Mouse (Mus musculus) embryonic facial prominence, embryonic 14.5 days (tissue): ENCODE results near the gene Clnk. TPM values are rescaled to one million over a fixed set of nuclear protein-coding genes. Genes with fewer than 3 reads are reported as not detected.

ENCODE experiments used
- ATAC-seq: fragments of 200-750 bp; cut with Nextera tagmentation; 2 replicates; pipeline ENCODE4 v1.8.0; 2017; ENCODE audit warnings: low read depth, moderate number of reproducible peaks, moderate TSS enrichment
- DNase-seq: peaks from one replicate; pipeline ENCODE4 v3.0.0-alpha.2; 2015; ENCODE audit warnings: low spot score
- H3K27ac ChIP-seq: fragments of 300-500 bp; sonication (generic); replicated peaks from 2 replicates; pipeline ENCODE4 v1.5.1; 2014; ENCODE audit warnings: low read depth, mild to moderate bottlenecking, low read length, moderate library complexity
- H3K27me3 ChIP-seq: fragments of 300-500 bp; sonication (generic); replicated peaks from 2 replicates; pipeline ENCODE4 v1.6.1; 2014; ENCODE audit warnings: low read length; ENCODE audit not compliant: control insufficient read depth, insufficient read depth
- H3K36me3 ChIP-seq: fragments of 300-500 bp; sonication (generic); 2 replicates; pipeline ENCODE4 v1.6.1; 2014; ENCODE audit warnings: low read length, mixed read lengths; ENCODE audit not compliant: control insufficient read depth, insufficient read depth
- H3K4me1 ChIP-seq: fragments of 300-500 bp; sonication (generic); 2 replicates; pipeline ENCODE4 v1.6.1; 2014; ENCODE audit warnings: antibody characterized with exemption, low read length; ENCODE audit not compliant: control insufficient read depth, insufficient read depth
- H3K4me2 ChIP-seq: fragments of 300-500 bp; sonication (generic); 2 replicates; pipeline ENCODE4 v1.6.1; 2014; ENCODE audit warnings: low read depth, mild to moderate bottlenecking, low read length, moderate library complexity, mixed read lengths
- H3K4me3 ChIP-seq: fragments of 300-500 bp; sonication (generic); 2 replicates; pipeline ENCODE4 v1.5.1; 2014; ENCODE audit warnings: low read depth, mild to moderate bottlenecking, low read length
- H3K9ac ChIP-seq: fragments of 300-500 bp; sonication (generic); 2 replicates; pipeline ENCODE4 v1.6.1; 2014; ENCODE audit warnings: low read depth, mild to moderate bottlenecking, low read length, moderate library complexity, mixed read lengths
- H3K9me3 ChIP-seq: fragments of 300-500 bp; sonication (generic); 2 replicates; pipeline ENCODE4 v1.6.1; 2016; ENCODE audit warnings: low read length; ENCODE audit not compliant: control insufficient read depth
- WGBS: fragments of 180-500 bp; shearing (Covaris S2); extraction: QIAGEN DNeasy Blood & Tissue Kit; methylation state at CpG from one replicate; pipeline ENCODE4 v1.1.7; 2014; 5-methylcytosine and 5-hydroxymethylcytosine counted together
- polyA plus RNA-seq: library from polyadenylated mRNA; unstranded; fragments of >200 nt; fragmentation: Nextera tagmentation; extraction: Ambion mirVana; gene quantifications from 2 replicates; pipeline ENCODE4 v1.2.1, GENCODE M21; 2014

The Clnk gene
- polyA plus RNA-seq, 1 experiment from 2014 or later, result 0.17 TPM

DNA sequence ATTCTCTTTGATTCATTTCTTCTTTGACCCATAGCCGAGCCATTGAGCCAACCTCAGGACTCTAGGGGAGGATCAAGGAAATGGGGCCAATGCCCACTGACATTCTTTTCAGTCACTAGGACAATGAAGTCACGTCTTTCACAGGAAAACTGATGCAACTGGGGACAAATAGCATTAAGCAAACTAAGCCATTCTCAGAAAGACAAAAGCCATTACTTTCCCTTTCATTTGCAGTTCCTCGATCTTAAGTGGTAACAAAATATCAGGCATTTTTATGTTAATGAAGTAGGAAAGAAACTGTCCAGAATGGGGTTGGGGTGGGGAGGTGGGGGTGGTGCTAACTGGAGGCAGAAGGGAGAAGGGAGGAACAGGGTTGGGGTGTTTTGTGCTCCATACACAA, 178.6 kb downstream of the Clnk start:
- WGBS, result 45% methylated on average over 3 of the region's 3 CpGs
- Histone ChIP-seq H3K36me3 (no peaks in the 10 kb centered on the region), H3K4me3 (no peak overlapping the region), H3K27me3 (no peaks in the 10 kb centered on the region), H3K4me2 (no peak overlapping the region), H3K4me1 (no peaks in the 10 kb centered on the region), H3K27ac (no peak overlapping the region), H3K9me3 (no peaks in the 10 kb centered on the region), H3K9ac (no peak overlapping the region)
- DNase-seq (no peak), ATAC-seq (no peak)

DNA sequence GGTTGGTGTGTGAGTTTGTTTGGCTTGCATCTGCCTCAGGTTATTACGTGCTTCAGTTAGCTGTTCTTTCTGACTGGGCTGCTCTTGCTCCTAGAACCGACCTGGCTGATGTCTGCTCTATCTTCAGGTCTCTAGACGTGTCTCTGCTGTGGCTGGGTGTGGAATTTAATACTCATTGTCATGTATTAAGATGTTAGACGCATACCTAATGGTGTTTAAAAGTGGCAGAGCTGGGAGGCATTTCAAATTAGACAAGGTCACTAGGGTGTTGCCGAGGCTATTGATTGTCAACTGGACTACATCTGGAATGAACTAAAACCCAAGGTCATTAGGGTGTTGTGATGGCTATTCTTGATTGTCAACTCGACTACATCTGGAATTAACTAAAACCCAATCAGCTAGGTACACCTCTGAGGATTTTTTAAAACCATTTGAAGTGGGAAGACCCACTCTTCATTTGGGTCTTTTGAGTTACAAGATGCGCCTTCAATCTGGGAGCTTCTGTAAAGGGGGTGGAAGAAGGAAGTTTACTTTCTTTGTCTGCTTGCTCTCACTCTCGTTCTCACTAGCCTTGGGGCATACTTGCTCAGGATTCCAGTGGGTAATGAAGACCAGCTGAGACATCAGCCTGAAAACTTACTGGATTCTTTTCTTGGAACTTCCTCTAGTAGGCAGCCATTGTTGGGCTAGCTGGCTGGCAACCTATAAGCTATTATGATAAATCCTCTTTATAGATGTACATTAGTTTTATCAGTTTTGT, 179.8 kb downstream of the Clnk start:
- Histone ChIP-seq H3K4me2 (no peak overlapping the region), H3K9ac (no peak overlapping the region), H3K4me3 (no peak overlapping the region), H3K27ac (no peak overlapping the region), H3K36me3 (no peaks in the 10 kb centered on the region), H3K27me3 (no peaks in the 10 kb centered on the region), H3K9me3 (no peaks in the 10 kb centered on the region), H3K4me1 (no peaks in the 10 kb centered on the region)
- ATAC-seq (no peak), DNase-seq (peak; percentile 32)
- WGBS, result 28% methylated on average over 8 of the region's 8 CpGs

DNA sequence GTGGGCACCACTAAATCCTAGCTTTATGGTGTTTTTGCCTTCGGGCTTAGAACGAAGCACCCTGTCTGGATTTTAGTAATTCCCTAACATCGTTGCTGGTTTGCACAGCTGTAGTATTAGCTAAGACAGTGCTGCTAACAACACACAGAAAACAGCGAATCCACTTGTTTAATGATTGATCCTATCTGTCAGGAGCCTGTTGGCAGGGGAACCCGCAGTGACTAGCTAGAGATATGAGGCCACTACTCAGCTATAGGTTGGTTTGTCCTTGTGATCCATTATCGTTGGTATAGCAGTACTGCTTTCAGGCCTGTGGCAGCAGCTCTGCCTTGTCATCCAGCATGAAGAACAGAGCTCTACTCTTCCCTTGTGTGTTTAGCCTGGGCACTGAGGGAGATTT, 183.8 kb downstream of the Clnk start:
- DNase-seq (no peak), ATAC-seq (no peak)
- Histone ChIP-seq H3K27ac (no peak overlapping the region), H3K9me3 (no peaks in the 10 kb centered on the region), H3K4me1 (no peaks in the 10 kb centered on the region), H3K27me3 (no peaks in the 10 kb centered on the region), H3K36me3 (no peaks in the 10 kb centered on the region), H3K9ac (no peak overlapping the region), H3K4me2 (no peak overlapping the region), H3K4me3 (no peak overlapping the region)
- WGBS, result 82% methylated on average over 6 of the region's 6 CpGs

DNA sequence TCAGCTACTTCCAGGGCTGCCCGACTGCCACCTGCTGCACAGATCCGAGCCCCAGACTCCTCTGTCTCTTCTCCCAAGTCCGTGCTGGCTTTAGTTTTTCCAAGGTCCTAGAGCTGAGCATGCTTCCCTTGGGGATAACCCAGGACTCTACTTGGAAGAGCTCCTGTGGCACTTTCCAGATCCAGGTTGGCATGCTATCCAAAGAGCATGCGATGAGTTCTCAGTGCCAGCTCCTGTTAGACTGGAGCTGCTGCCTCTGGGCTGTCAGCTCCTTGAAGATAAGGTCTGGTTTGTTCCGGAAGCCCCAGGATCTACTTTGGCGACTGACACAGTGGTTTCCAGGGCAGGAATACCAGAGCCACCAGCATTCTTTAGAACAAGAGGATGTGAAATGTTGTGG, 187.4 kb downstream of the Clnk start:
- ATAC-seq, result no peak
- no peak for DNase-seq
- no peaks in the 10 kb centered on the region for H3K36me3 ChIP-seq
- H3K4me2 ChIP-seq, result no peak overlapping the region
- 85% methylated on average over 6 of the region's 6 CpGs for WGBS
- H3K9ac ChIP-seq, result no peak overlapping the region
- H3K27ac ChIP-seq, result no peak overlapping the region
- H3K4me3 ChIP-seq, result no peak overlapping the region
- no peaks in the 10 kb centered on the region for H3K27me3 ChIP-seq
- H3K4me1 ChIP-seq, result no peaks in the 10 kb centered on the region
- no peaks in the 10 kb centered on the region for H3K9me3 ChIP-seq

DNA sequence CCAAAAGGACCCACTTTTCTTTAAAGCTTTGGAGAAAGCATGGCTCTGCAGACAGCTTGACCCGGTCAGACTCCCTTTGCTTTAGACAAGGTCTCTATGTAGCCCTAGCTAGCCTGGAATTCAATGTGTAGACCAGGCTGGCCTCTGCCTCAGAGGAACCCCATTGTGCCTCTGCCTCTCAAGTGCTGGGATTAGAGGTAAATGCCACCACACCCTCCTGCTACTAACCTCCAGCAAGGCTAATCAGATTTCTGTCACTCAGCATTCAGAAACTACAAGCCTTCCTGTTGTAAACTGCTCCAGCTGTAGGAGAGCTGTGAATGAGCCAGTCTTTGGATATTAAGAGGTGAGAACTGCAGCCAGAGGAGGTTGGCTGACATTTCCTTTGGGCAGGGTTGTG, 188.9 kb downstream of the Clnk start:
- Histone ChIP-seq H3K9ac (no peak overlapping the region), H3K27ac (no peak overlapping the region), H3K9me3 (no peaks in the 10 kb centered on the region), H3K36me3 (peaks cover 2% of the 10 kb centered on the region), H3K4me2 (no peak overlapping the region), H3K27me3 (no peaks in the 10 kb centered on the region), H3K4me1 (peaks cover 5% of the 10 kb centered on the region), H3K4me3 (no peak overlapping the region)
- no peak for ATAC-seq
- WGBS, result 92% methylated on average over 1 of the region's 1 CpGs
- no peak for DNase-seq

DNA sequence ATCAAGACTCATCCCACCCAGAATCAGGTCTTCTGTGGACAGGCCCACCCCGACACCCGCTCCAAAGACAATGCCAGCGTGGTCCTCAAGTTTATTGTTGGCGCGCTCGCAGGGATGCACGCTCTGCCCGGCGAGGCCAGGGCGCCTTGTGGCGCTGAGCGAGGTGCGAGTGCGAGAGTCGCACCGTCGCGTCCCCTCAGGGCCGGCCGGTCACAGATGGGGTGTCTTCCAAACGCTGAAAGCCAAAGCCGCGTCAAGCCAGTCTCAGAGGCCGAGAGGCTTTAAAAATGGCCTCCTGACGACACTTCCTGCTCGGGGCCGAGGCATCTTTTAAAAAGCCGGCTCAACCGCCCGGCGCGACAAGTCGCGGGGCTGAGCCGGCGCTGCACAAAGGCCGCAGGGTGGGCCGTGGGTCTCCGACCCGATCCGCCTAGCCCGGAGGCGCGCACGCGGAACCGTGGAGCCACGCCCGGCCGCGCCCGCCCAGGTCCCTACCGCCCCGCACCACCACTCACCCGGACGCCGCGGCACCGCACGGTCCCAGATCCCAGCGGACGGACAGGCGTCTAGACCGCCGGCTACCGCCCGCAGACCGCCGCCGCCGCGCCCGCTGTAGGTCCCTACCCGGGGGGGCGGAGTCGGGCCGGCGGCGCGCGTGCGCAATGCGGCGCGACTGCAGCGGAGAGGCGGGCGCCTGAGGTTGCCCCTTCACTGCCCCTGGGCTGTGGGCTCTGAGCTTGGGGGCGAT, 192.3 kb downstream of the Clnk start, which contains the start of gene Zfp518b:
Gene Zfp518b (minus strand): TSS at position 663 of the 748 bp plus-strand sequence.
- DNase-seq (peak; percentile 82), ATAC-seq (peak; percentile 94)
- no peaks in the 10 kb centered on the region for H3K27me3 ChIP-seq
- peaks cover 36% of the 10 kb centered on the region for H3K36me3 ChIP-seq
- WGBS, result under 1% methylated on average over 37 of the region's 89 CpGs
- peak within 1 kb of the TSS; percentile 93 for H3K9ac ChIP-seq
- H3K4me2 ChIP-seq, result peak within 1 kb of the TSS; percentile 78
- H3K27ac ChIP-seq, result peak within 1 kb of the TSS; percentile 81
- no peaks in the 10 kb centered on the region for H3K9me3 ChIP-seq
- H3K4me3 ChIP-seq, result peak within 1 kb of the TSS; percentile 89
- peaks cover 5% of the 10 kb centered on the region for H3K4me1 ChIP-seq

DNA sequence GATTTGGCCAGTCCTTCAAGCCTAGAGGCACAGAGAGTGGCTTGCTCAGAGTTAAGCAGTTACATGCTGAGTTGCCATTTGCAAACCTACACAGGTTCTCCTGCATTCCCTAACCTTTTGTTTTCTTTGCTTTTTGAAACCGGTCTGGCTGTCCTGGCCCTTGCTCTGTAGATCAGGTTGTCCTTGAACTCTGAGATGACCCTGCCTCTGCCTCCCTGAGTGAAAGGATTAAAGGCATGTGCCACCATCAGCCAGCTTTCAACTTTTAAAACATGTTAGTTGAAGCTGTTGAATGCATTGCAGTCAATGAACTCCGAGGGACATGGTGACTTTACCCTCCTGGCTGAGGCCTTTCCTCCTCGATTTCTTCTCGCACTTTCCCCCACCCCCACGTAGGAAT, 217.8 kb downstream of the Clnk start:
- Histone ChIP-seq H3K4me3 (no peak overlapping the region), H3K9me3 (no peaks in the 10 kb centered on the region), H3K9ac (no peak overlapping the region), H3K27ac (no peak overlapping the region), H3K4me1 (no peaks in the 10 kb centered on the region), H3K27me3 (no peaks in the 10 kb centered on the region), H3K36me3 (no peaks in the 10 kb centered on the region), H3K4me2 (no peak overlapping the region)
- DNase-seq, result no peak
- no peak for ATAC-seq
- 84% methylated on average over 5 of the region's 5 CpGs for WGBS
